Mouse (Mus musculus): Measurements from ENCODE around the gene Pde1b.

Pde1b gene

GRCm38 (mm10) chr15:103502435-103503250, at the start of gene Pde1b:
Gene Pde1b, plus strand, starts transcription at chr15:103503034.
- DNase-seq (ENCODE audit: extremely low spot score): peak; percentile 74

GRCm38 (mm10) chr15:103453551-103454218, 49.1 kb upstream of the Pde1b start, which contains the start of gene Nckap1l:
Gene Nckap1l, plus strand, starts transcription at chr15:103453794.
- DNase-seq (ENCODE audit: extremely low spot score): no peak

GRCm38 (mm10) chr15:103454449-103454848, 48.4 kb upstream of the Pde1b start:
- no peak for DNase-seq (ENCODE audit: extremely low spot score)

- DNase-seq (ENCODE audit: extremely low spot score): no peak
Observed at GRCm38 (mm10) chr15:103462539-103463261, 40.1 kb upstream of the Pde1b start.

GRCm38 (mm10) chr15:103471488-103472194, 31.2 kb upstream of the Pde1b start:
- no peak for DNase-seq (ENCODE audit: extremely low spot score)

- no peak for DNase-seq (ENCODE audit: extremely low spot score)
Observed at GRCm38 (mm10) chr15:103472265-103472664, 30.6 kb upstream of the Pde1b start.

GRCm38 (mm10) chr15:103473182-103473581, 29.7 kb upstream of the Pde1b start:
- DNase-seq (ENCODE audit: extremely low spot score): no peak

- no peak for DNase-seq (ENCODE audit: extremely low spot score)
Observed at GRCm38 (mm10) chr15:103473769-103474168, 29.1 kb upstream of the Pde1b start.

GRCm38 (mm10) chr15:103479080-103479606, 23.7 kb upstream of the Pde1b start:
- no peak for DNase-seq (ENCODE audit: extremely low spot score)

- DNase-seq (ENCODE audit: extremely low spot score): no peak
Observed at GRCm38 (mm10) chr15:103480129-103480528, 22.7 kb upstream of the Pde1b start.

- DNase-seq (ENCODE audit: extremely low spot score): peak; percentile 60
Observed at GRCm38 (mm10) chr15:103482488-103482887, 20.3 kb upstream of the Pde1b start.

GRCm38 (mm10) chr15:103484490-103484889, 18.3 kb upstream of the Pde1b start:
- DNase-seq (ENCODE audit: extremely low spot score): no peak

- no peak for DNase-seq (ENCODE audit: extremely low spot score)
Observed at GRCm38 (mm10) chr15:103485106-103485505, 17.7 kb upstream of the Pde1b start.

GRCm38 (mm10) chr15:103486658-103487057, 16.2 kb upstream of the Pde1b start:
- no peak for DNase-seq (ENCODE audit: extremely low spot score)

- DNase-seq (ENCODE audit: extremely low spot score): no peak
Observed at GRCm38 (mm10) chr15:103488336-103488735, 14.5 kb upstream of the Pde1b start.

GRCm38 (mm10) chr15:103496204-103497140, 6.4 kb upstream of the Pde1b start:
- no peak for DNase-seq (ENCODE audit: extremely low spot score)

GRCm38 (mm10) chr15:103498157-103498556, 4.7 kb upstream of the Pde1b start:
- DNase-seq (ENCODE audit: extremely low spot score): peak; percentile 24

GRCm38 (mm10) chr15:103500723-103501122, 2.1 kb upstream of the Pde1b start:
- DNase-seq (ENCODE audit: extremely low spot score): no peak

GRCm38 (mm10) chr15:103501186-103501585, 1.6 kb upstream of the Pde1b start:
- no peak for DNase-seq (ENCODE audit: extremely low spot score)

- DNase-seq (ENCODE audit: extremely low spot score): no peak
Observed at GRCm38 (mm10) chr15:103503251-103503600, 392 bp downstream of the Pde1b start.

All from embryo, embryonic 9.5 days (tissue).